Mouse (Mus musculus) lung, postnatal 36 days (tissue): ENCODE measurements around the gene Gimap5.

Source experiments
- DNase-seq: peaks from one replicate; pipeline ENCODE4 v3.0.0; 2022; ENCODE audit warnings: mixed read lengths

Gene Gimap5

DNA sequence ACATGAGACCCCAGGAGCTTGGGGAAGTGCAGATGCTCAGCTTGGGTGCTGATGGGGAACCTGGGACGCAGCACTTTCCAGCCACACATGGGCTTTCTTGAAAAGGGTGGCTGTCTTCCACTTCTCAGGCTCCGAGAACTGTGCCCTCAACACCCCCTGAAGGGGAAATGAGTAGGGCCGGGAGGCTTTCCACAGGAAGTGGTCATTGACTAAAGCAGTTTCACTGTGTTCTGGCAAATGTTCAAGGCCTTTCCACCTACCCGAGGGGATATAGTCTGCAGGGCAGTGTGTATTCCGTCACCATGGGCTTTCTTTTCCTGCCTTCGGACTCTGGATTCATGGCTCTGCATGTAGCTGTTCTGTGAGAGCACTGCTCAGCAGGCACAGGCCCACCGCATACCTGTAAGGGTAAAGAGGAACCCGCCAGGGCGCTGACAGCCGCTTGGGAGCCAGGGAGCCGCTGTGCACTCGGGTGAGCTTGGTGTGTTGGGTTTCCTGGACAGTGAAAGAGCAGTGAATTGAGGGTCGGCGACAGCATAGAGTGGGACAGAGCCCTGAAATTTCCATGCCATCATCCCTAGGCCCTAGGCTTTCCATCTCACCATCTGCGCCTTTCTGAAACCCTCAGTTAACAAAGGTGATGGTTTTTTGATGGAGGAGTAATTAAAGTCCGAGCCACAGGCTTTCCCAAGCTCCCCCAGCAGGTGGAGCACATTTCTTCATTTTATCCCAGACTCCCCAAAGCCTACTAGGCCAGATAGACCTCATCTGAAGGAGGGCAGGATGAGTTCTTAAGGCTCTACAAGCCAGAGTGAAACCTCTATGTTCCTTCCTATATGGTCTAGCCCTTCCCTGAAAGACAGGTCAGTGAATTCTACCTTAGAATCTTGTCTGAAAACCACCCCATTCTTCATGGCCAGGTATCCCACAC lies at the start of gene Gimap5:
Gene Gimap5, plus strand, starts transcription at position 239 of the 931 bp plus-strand sequence.
- DNase-seq, result peak; percentile 80

DNA sequence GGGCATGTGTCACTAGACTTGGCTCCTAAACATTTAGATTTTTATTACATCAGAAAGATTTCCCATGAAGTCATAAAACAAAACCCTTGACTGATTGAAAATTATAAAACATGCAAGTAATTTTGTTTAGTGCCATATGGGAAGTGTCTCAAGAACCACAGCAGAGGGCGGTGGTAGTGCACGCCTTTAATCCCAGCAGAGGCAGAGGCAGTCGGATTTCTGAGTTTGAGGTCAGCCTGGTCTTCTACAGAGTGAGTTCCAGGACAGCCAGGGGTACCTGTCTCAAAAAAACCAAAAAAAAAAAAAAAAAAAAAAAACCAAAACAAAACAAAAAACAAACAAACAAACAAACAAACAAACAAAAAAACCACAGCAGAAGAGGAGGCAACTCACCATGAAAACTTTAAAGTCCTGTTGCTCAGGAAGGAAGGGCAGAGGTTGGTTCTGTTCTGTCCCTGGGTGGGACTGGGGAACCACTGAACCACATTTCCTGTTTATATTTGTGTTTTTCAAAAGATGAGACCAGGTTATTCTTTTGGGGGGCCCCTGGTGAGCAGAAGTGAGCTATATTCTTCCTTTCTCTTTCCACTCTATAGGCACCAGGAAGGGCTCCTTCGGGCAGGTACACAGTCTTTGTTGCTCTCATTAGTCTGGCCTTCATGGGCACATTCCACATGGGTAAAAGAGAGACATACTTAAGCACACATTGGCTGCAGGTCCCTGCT lies 49.0 kb upstream of the Gimap5 start:
- no peak for DNase-seq

GRCm38 (mm10) chr6:48697555-48697930 lies 48.5 kb upstream of the Gimap5 start:
- no peak for DNase-seq

- DNase-seq, result no peak
Observed at GRCm38 (mm10) chr6:48698066-48698856, 47.7 kb upstream of the Gimap5 start.

- no peak for DNase-seq
Observed at GRCm38 (mm10) chr6:48698888-48699287, 47.1 kb upstream of the Gimap5 start.

DNA sequence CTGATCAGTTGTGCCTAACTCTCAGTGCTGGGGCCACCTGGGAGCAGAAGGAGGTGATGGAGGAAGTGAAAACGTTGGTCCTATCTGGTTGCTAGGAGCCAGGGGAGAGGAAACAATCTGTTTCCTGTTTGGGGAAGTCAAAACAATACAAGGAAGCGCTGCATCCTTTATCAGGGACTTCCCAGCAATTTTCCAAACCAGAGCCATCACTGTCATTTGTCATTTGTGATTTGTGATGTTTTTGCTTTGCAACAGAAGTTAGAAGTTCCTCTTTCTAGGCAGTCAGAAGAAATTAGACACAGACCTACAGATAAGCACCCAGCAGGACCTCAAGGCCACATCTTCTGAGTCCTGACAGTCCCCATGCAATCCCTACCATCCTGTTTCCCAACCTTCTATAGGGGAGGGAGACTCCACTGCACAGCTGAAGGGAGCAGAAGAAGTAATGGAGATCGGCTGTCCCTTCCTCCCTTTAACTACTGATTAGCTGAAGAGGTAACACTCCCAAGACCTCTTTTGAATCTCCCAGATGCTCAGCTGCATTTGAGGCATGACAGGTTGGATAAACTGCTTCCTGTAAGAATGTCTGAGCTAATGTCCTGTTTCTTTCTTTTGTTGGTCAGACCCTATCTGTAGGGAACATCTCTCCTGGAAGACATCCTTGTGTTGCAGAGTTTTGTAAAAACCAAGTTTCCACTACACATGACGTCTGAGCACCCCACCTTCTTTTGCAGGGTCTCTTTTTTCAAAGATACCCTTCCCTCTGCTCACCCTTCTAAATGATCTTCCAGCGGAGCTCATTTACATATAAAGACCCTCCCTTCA lies 45.5 kb upstream of the Gimap5 start:
- DNase-seq, result peak; percentile 82

DNA sequence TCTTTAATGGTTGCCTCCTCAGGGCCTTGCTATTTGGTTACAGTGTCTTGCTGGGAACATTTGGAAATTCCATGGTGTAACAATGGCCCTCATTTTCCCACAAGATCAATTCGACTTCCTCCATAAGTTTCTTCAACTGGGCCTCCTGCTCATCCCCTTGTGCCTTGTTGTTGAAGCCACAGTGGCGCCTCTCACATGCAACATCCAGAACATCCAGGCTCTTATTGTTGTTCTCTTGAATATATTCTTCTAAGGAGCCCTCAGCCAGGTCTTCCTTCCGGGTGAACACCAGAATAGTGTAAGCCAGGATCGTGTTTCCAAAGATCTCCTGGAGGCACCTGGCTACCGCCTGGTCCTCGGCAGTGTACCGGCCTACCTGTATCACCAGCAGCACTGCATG lies 43.9 kb upstream of the Gimap5 start:
- DNase-seq, result no peak

DNA sequence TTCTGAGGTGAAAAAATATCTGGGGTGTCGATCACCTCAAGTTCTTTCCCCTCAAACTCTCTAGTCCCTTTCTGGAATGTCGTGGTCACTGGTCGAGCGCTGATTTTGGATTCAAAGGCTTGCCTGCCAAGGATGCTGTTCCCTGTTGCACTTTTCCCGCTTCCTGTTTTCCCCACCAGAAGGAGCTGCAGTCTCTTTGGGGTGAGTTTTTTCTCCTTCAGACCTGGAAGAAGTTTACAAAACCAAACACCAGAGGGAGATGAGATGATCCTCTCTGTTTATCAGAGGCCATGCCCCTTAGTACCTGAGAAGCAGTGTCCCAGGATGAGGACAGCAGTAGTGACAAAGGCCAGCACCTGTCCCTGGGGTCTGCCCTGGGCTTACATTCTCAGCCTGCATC lies 43.4 kb upstream of the Gimap5 start:
- DNase-seq, result no peak

DNA sequence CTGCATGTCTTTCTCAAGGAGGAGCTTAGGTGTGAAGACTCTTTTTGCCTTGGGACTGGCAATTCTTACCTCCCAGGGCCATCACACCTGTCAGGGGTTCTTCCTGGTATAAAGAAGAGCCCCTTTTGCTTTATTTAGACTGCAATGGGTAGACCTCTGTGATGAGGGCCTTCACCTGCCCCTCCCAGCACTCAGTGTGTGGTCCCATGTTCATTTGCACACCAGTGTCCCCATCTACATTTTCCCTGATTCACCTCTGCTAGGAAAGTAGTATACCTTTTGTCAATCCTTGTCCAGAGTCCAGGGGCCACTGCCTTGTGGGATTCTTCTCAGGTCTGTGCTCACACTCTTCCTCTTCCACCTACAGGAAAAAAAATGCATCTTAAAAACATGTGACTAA lies 41.9 kb upstream of the Gimap5 start:
- DNase-seq, result no peak

GRCm38 (mm10) chr6:48706130-48706529 lies 39.9 kb upstream of the Gimap5 start:
- no peak for DNase-seq

DNA sequence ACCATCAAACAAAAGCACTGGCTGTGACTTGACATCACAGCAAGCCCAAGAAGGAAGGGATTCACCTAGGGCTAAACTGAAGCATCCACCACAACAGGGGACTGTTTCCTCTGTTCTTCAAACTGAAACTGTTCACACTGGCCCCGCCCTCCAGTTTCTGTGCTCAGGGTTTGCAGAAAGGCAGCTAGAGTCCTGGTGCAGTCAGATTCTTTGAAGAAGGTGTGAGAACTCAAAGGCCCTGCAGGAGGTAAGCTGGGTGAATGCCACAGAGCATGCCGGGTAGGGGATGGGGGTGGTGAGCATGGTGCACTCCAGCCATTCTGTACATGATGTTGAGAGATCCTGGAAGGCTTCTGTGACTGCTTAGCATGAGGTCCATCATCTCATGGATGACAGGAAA lies 27.5 kb upstream of the Gimap5 start, which contains the start of the genes Gm28053 and Gimap7:
Gene Gm28053, plus strand, starts transcription at position 153 of the 400 bp plus-strand sequence.
Gene Gimap7, plus strand, starts transcription at position 167 of the 400 bp plus-strand sequence.
- no peak for DNase-seq

DNA sequence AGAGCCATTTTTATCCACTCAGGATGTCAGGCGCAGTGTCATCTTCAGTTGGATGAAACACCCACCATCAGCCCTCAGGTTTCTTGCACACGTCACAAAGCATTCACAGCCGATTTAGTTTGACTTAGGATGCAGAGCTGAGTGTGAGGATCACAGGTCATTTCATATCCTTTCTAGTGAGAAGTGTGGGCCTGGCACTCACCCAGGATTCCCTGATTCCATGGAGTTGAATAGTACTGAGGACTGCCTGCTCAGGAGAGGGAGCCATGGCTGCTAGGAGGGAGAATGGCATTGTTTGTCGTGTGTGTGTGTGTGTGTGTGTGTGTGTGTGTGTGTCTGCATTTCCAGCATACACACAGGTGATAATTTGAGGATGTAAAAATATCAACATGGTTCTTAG lies 25.7 kb upstream of the Gimap5 start:
- DNase-seq, result no peak

GRCm38 (mm10) chr6:48723468-48723867 lies 22.5 kb upstream of the Gimap5 start:
- DNase-seq, result no peak

DNA sequence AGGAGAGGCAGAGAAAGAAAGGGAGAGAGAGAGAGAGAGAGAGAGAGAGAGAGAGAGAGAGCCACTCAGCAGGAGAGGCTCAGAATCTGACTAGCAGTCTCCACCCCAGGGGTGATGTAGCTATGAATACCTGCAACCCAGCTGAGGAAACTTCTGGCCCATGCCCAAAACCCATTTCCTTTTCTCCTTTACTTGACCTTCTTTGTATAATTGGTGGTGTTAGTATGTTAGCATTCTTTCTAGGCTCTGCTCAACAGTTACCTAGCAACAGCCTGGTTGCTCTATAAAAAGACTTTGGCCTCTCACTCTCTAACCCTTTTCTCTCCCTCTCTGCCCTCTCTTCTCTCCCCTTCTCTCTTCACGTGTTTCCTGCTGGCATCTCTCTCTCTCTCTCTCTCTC lies 20.5 kb upstream of the Gimap5 start:
- DNase-seq, result peak; percentile 93

DNA sequence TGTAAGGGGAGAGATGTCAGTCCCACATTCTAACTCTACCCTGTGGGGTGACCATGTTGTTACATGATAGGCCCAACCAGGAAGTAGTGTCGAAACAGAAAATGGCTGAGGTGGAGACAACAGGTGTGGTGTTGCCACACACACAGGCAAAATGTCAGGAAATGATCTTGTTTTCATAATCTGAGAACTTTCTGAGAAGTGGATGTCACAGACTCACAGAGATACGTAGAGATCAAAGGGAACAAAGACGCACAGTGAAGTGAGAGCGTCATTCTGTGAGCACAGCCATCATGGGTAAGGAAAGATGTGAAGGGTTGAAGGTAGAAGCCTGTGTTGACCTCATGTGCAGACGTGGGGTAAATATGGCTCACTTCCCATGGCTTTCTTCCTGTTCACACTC lies 18.2 kb upstream of the Gimap5 start:
- no peak for DNase-seq

GRCm38 (mm10) chr6:48732864-48733304 lies 13.1 kb upstream of the Gimap5 start:
- peak; percentile 57 for DNase-seq

- no peak for DNase-seq
Observed at GRCm38 (mm10) chr6:48733660-48734059, 12.3 kb upstream of the Gimap5 start.

- no peak for DNase-seq
Observed at GRCm38 (mm10) chr6:48737053-48737452, 8.9 kb upstream of the Gimap5 start.

DNA sequence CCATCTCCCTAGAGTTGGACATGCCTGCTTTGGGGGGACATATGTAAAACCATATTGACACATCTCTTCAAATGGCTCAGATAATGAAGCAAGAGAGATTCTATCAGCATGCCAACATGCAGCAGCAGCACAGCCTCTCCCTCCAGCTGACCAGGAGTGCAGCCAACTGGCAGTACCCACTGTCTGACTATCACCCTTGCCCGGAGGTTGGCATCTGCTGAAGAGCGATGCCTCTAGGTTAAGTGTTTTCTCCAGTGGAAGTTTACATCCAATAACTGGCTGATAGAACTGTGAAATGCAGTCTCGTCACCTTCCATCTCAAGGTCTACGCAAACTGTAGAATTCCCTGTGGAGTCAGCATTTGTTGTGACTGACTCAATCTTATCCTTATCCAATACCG lies 8.3 kb upstream of the Gimap5 start:
- no peak for DNase-seq

DNA sequence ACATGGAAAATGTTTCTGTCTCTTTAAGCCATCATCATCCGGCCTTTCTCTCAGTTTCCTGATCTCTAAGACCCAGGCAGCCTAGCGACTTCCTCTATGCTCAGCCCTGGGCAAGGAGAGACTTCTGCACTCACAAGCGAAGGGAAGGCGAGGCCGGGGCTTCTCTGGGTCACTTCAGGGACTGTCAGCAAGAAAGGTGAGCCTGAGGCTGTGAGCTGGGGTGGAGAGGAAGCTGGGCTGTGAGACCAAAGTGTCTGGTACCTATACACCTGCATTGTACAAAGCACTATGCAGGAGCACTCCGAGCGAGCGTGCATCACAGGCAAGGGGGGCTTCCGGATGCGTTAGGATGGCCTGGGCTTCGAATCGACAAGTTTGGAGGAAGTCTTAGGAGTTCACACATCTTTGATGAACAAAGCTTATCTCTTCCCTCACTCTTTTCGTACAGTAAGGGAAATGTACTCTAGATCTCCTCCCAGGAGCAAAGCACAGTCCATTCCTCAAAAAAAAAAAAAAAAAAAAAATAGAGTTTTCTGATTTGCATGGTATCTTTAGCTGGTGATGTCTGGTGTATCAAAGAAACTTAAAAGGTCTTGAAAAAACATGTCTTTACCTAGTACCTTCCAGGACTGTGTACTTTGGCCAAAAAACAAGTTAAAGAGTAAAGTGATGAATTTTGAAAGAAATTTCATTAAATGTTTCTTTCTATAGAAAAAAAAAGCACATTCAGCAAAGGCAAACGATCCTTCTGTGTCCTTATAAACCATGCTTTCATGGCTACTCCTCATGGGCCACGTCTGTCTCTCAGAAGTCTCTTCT lies 6.8 kb upstream of the Gimap5 start, which contains the start of gene Gimap1:
Gene Gimap1, plus strand, starts transcription at position 94 of the 819 bp plus-strand sequence.
- DNase-seq, result peak; percentile 78

GRCm38 (mm10) chr6:48739780-48740055 lies 6.3 kb upstream of the Gimap5 start:
- no peak for DNase-seq
